Mouse (Mus musculus): ENCODE results near the gene Lrrc7.

DNA sequence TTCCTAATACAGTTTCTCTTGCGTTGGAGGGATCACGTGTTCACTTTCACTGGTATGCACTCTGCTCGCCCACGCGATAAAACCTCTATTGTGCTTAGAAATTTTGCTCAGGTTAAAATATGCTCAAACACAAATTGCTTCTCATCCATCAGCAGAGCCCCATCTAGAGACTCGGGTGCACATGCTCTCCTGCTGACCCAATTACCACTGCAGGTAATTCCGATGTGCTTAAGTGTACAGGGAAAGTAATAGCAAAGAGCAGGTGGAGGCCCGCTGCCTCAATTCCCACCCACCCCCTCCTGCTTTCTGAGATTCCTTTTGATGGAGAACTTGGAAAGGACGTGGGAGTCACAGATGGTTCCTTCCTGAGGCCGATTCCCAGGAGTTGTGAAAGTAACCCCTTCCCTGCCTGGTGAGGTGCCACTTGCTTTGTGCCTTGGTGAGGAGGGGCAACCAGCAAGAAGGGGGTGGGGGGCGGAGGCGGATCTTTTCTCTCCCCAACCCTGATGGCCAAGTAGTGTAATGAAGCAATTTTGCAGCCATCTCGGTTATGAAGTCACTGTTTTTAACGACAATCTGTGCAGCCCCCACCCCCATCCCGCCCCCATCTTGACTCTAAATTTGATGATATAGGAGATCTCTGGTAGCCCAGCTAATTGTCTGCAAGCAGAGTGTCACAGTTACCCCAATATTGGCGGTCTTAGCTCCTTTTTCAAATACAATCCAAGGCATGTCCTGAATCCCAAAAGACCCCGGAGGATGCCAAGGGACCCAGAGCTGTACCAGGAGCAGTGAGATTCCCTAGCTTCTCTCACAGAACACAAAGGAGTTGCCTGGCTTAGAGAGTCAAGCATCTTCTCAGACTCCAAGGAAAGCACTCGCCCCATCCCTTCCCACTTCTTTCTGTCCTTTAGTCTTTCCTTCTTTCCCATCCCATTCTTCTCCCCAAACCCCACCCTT is 2.0 kb downstream of the Lrrc7 start:
- TF ChIP-seq POLR2A (IDR thresholded peaks at IDR 0.05; ENCODE audit: low read depth, low read length) (no peak), CTCF (IDR thresholded peaks at IDR 0.05; ENCODE audit: borderline replicate concordance, insufficient read depth, low read length) (no peak)
